Mouse (Mus musculus) urinary bladder, adult 18-20 months (tissue): Measurements from ENCODE around the gene Peg3.
"Not testable (repeated sequence)": the region's sequence is repeated elsewhere in the genome, so short reads cannot be mapped to it uniquely, and the experiment has no call there.

ENCODE experiments used
- DNase-seq, 2 experiments: peaks; one replicate each; pipeline ENCODE4 v3.0.0; 2022; ENCODE audit warnings: low spot score in 2 of 2, mixed read lengths in 2 of 2

Peg3 gene

DNA sequence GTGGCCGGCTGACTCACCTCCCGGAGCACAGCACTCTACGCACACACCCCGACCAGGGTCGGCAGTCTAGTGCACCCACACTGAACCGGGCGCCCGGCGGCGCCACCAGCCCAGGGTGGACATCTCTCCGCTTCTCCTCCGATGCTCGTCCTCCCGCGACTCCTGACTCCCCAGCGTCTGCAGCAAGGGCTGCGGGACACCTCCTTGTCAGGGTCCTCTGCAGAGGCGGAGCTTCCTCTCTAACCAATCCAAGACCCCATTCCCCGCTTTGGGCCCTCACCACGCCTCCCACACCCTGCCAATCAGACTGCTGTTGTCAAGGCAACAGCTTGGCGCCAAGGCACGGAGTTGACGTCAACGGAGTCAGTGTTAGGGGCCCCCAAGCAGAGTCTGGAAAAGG lies at the start of gene Peg3, which contains the start of gene Usp29:
Gene Peg3, minus strand, starts transcription at position 191 of the 400 bp plus-strand sequence.
Gene Usp29, plus strand, starts transcription at position 338 of the 400 bp plus-strand sequence.
- DNase-seq = peak; percentile 47 to 75

DNA sequence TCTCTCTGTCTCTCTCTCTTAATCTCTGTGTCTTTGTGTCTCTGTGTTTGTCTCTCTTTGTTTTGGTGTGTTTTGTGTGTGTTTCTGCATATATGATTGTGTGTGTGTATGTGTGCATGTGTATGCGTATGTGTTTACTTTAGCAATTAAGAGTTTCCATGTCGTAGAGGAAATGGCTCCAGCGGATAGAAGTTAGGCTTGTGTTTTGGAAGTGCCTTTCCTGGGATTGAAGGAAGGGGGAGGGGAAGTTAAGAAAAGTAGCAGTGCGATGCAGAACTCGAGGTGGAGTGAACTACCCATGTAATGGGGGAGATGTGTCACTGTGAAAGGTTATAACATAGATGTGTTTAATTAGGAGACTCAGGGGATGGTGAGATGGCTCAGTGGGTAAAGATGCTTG lies 48.9 kb upstream of the Peg3 start:
- no peak for DNase-seq

- no peak for DNase-seq
These were observed 47.5 kb upstream of the Peg3 start for GRCm38 (mm10) chr7:6777689-6778088.

DNA sequence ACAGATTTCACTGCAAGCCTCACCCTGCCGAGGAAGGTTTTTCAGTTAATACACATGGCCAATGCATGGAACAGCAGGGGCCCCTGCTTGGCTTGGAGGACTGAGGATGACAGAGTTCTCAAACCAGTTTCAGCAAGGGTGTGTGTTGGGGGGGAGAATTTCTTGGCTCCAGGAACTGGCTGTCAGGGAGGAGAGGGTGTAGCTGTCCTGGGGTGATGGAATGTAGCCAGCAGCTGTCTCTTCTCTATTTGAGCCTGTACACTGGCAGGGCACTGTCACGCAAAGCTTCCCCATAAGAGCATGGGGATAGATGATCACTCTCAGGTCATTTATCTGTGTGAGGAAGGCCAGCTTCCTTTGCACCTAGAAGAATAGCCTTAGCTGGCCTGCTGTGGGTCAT lies 46.9 kb upstream of the Peg3 start:
- no peak for DNase-seq

- no peak for DNase-seq
These were observed 46.3 kb upstream of the Peg3 start for GRCm38 (mm10) chr7:6776314-6777059.

DNA sequence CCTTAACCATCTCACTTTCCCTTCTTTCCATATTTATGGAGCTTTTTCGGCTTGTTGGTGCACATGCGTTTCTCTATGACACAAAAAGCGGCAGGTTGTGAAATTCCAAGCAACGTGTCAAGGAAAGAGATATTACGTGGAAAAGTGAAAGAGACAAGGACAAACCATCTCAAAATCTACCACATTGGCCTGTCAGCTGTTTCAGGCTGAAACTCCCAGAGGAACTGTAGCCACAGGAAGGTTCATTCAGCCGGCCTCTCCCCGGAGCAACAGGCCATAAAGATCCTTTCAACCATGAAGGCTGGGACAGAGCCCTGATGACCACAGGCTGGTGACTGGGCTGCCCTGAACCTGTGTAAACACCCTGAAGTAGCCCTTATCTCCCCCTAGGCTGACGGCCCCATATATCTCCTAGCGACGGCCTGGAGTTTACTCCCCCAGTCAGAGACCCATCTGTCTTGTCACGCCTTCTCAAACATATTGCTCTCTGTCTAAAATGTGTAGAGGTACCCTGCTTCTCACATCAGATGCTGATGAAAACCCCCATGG lies 43.7 kb upstream of the Peg3 start:
- not testable (repeated sequence) for DNase-seq

DNA sequence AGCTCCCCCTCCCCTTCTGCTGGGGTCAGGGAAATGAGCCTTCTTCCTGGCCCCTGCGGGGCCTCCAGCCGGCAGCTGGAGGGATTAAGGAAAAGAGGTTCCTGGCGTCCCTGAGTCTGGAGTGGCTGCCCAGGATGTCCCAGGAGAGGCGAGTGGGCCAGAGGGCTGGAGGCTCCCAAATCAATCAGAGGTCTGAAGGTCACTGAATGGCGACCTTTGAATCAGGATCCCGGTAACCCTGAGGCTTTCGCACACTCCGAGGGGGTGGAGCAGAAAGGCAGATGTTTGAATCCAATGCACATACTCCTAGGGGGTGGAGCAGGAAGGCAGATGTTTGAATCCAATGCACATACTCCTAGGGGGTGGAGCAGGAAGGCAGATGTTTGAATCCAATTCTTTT lies 40.1 kb upstream of the Peg3 start:
- peak in 1 of 2 experiments; percentile 3 for DNase-seq

DNA sequence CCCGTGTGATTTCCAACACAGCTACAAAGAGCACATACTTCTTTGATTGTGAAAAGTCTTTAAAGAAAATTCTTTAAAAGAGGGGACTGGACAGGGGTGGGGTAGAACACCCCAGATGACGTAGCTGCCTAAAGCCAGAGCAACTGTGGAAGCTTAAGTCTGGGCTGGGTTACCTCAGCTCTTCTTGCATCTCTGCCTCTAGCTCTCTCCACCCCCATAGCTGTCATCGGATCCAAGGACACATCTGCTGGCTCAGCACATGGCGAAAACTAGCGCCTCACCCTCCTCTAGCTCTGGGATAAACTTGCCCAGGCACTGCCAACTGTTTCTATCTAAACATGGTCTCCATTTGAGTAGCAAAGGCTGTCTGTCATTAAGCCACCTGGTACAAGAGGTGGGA lies 35.0 kb upstream of the Peg3 start:
- DNase-seq = no peak

- DNase-seq = no peak
These were observed 29.9 kb upstream of the Peg3 start for GRCm38 (mm10) chr7:6760170-6760569.

- no peak for DNase-seq
These were observed 29.5 kb upstream of the Peg3 start for GRCm38 (mm10) chr7:6759698-6760097.

- DNase-seq = no peak
These were observed 26.6 kb upstream of the Peg3 start for GRCm38 (mm10) chr7:6756777-6757291.

GRCm38 (mm10) chr7:6753440-6753839 lies 23.2 kb upstream of the Peg3 start:
- no peak for DNase-seq

DNA sequence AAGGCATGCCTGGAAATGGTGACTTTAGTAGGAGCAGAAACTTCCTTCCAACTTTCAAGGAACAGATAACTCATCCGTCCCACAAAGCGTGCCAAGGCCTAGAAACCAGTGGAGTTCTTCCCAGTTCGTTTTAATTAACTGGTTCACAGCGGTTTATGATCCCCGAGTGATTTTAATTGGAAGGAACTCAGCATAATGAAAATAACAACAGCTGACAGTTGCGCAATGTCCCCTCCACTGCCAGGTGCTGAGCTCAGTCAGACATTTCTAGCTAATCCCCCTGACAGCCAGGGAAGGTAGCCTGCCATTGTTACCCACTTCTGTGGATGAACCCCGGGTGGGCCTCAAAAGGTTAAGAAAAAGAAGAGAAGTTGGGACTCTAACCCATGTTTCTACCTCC lies 19.0 kb upstream of the Peg3 start:
- peak in 1 of 2 experiments; percentile 25 for DNase-seq

DNA sequence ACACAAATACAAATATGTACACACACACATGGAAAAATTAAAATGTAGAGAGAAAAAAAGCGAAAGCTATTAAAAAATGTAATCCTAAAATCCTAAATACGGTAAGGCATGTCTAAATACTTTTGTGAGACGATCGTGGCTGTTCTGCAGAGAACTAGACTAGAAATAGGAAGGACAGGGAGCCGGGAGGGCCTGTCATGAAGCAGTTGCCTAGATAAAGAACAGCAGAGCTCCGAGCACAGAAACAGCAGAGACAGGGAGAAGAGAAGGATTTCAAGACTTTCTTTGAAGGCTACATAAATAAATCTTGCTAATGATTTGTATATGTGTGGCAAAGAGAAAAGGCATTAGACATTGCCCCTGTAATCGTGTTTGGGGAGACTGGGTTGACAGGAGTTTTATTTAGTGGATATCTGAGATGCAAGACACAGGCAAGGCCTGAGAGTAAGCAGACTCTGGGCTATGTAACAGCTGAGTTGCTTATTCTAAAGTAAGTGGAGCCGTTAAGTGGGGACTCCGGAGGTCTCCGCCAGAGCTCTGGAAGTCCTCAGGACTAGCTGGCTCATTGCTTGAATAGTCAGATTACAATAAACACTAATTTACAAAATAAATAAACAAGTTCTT lies 14.2 kb upstream of the Peg3 start:
- DNase-seq = no peak

DNA sequence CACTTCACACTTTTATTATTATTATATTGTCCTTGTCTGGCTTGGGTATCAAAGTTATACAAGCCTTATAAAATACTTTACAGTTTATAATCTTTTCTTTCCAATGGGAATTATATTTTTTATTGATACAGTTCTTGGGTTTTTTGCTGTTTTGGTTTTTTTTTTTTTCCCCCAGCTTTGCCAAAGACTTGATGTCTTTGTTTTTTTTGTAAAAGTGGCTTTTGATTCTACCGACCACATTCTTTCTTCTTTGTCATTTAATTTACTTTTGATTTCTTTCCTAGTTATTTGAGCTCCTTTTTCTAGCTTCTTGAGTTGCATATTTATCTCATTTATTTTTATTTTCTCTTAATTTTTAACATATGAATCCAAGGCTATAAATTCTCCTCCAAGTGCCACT lies 5.8 kb upstream of the Peg3 start:
- DNase-seq = no peak

- no peak for DNase-seq
These were observed 1.7 kb upstream of the Peg3 start for GRCm38 (mm10) chr7:6731930-6732329.

GRCm38 (mm10) chr7:6731373-6731772 lies 1.1 kb upstream of the Peg3 start:
- DNase-seq = no peak

DNA sequence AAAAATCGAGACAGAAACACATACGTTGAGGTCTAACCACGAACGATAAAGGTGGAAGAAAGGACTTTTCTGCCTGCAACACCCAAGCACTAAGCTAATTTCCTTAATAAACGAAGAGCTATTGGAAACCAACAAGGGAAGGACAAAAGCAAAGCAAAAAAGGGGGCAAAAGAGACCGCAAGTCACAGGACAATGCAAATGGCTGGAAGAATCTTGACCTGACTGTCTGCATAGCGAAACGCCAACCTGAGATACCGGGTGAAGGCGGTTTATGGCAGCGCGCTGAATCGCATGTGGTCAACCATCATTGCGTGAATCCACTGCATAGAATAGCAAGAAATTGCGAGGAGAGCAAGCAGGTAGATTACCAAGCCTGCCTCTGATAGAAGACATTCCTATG lies 570 bp upstream of the Peg3 start:
- DNase-seq = no peak

DNA sequence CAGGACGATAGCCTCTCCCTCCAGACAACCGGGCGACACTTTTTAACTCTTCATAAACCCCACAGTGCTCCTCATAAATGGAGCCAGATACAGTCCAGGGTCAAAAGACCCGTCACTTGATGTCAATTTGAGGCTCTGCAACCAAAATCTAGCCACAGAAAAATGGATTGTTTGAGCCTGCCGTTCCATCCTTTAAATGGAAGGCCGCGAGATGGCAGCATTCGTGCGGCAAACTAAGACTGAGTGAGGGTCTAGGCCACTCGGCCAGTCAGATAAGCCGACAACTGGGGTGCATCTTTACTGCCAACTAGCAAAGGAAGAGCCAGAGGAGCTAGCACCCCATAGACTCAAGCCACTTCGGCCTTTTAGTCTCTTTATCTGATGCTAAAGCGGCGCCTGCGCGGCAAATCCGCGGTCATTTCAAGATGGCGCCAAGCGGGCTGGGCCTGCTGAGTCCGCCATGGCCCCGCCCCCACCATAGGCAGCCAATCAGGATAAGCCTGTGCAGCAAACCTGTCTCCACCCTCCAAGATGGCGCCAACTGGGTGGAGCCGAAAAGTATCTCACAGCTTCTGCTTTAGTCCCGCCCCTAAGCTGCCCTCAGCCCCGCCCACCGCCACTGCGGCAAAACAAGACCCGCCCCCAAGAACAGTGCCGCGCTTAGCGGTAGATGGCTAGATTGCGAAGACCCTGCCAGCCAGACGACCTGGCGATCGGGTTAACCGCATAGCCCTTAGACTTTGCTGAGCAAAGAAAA lies 992 bp downstream of the Peg3 start:
- DNase-seq = peak; percentile 72 to 90

- DNase-seq = peak; percentile 70 to 89
These were observed 1.8 kb downstream of the Peg3 start for GRCm38 (mm10) chr7:6728263-6728931.

DNA sequence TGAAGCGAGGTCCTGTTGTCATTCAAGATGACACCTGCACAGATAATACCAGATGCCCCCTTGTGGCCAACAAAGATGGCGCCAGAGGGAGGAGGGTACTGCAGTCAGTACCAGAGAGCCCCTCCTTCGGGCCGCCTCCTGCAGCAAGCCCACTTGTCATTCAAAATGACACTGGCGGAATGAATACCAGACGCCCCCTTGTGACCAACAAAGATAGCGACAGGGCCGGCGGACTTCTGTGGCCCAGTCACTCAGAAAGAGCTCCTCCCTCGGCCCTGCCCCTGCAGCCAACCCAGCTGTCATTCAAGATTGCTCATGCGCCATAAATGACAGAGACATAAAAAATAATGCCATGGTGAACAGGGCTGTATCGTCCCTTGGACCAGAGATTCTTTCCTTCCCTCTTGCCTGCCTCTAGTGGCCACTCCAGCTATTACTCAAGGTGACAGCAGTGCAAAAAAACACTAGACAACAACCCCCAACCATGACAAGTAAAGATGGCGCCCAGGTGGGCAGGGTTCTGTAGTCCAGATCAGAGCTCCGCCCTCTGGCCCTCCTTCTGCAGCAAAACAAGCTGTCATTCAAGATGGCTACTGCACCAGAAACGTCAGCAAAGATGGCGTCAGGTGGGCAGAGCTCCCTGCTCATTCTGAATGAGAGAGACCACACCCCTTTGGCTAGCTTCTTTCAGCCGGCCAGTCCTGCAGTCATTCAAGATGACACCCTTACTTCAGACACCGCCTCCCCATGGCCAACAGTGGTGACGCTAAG lies 2.7 kb downstream of the Peg3 start:
- peak; percentile 30 to 75 for DNase-seq
